Mouse (Mus musculus) CD4-positive helper T cell, adult 2 months (primary cell): ENCODE results near the gene Capns1.
A peak's percentile ranks its signal among the peaks of the same experiment; 100 is the strongest.
"Not testable (repeated sequence)": the region's sequence is repeated elsewhere in the genome, so short reads cannot be mapped to it uniquely, and the experiment has no call there.

ENCODE experiments used
- DNase-seq: peaks from one replicate; pipeline ENCODE4 v3.0.0-alpha.2; 2012; ENCODE audit warnings: low read depth, missing footprints, low spot score

The Capns1 gene

GRCm38 (mm10) chr7:30202895-30203690 lies 4.5 kb upstream of the Capns1 start:
- no peak for DNase-seq

- DNase-seq, result not testable (repeated sequence)
Measured at GRCm38 (mm10) chr7:30200661-30201060, 2.0 kb upstream of the Capns1 start.

DNA sequence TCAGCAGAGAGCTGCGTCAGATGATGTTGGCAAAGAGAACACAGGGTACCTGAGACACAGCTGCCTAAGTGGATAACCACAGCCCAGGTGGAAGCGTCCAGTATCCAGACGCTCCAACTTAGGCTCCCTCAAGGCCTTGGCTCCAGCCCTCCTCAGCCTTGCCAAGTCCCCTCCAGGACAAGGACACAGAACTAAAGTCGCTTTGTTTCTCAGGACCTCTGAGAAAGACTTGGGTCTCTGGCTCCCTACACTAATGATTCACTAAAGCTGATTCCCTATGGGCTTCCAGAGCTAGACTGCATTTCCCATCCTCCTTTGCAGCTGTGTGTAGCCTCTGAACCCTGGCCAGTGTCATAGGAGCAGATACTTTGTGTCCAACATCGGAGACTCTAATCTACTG lies 1.6 kb upstream of the Capns1 start:
- no peak for DNase-seq

- no peak for DNase-seq
Measured at GRCm38 (mm10) chr7:30199498-30200139, 1.0 kb upstream of the Capns1 start.

DNA sequence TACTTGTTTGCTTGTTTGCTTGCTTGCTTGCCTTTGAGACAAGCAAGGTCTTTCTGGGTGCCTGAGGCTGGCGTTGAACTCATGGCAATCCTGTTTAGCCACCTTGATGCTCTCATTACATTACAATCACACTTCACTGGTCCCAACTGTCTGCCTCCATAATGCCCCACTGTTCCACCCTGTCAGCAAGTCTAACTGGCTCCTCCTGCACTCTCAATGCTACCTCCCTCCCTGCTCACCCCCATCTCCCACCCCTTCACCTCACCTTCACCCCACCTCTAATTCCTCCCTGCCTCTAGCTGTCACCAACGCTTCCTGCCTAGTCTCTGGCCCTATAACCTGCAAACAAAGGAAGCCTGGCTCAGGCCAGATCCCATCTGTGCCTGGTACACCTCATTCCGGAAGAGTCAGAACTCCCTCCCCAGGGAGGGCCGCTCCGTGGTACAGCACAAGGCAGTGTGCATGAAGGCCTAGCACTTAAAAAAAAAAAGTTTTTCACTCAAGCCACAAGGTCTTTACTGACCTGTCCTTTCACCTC lies 950 bp downstream of the Capns1 start:
- no peak for DNase-seq

DNA sequence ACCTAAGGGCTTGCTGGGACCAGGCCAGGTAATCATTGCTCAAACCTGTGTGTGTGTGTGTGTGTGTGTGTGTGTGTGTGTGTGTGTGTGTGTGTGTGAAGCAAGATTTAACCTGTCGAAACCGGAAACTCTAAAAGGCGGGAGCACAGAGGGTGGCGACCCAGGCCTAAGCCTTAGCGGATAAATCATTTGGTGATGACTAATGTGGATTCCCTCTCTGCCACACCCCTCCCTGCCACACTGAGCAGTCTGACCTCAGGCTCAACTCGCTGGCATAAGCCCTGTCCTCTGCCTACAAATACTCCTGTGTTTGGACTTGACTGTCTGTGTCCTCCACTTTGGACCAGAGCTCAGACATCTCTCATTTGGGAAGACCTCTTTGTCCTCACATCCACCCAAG lies 2.4 kb downstream of the Capns1 start:
- no peak for DNase-seq

GRCm38 (mm10) chr7:30195461-30195860 lies 3.1 kb downstream of the Capns1 start:
- no peak for DNase-seq

DNA sequence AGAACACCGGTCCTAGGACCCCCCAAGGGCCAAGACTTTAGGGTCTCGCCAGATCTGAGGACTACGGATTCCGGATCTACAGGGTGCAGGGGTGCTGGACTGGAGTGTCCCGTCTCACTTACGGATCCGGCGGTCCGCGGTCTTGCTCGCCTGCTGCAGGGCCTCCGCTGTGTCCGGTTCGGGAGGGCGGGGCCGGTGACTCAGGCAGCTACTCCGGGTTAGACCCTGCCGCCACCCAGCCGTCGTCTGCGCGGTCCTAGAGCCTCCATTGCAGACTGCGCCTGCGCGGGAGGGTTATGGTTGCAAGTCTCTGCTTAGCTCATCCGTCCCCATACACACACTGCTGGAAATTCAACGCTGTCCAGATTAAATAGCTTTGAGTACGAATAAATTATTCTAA lies 3.7 kb downstream of the Capns1 start:
- peak; percentile 93 for DNase-seq

GRCm38 (mm10) chr7:30194101-30194831 lies 4.3 kb downstream of the Capns1 start:
- no peak for DNase-seq

DNA sequence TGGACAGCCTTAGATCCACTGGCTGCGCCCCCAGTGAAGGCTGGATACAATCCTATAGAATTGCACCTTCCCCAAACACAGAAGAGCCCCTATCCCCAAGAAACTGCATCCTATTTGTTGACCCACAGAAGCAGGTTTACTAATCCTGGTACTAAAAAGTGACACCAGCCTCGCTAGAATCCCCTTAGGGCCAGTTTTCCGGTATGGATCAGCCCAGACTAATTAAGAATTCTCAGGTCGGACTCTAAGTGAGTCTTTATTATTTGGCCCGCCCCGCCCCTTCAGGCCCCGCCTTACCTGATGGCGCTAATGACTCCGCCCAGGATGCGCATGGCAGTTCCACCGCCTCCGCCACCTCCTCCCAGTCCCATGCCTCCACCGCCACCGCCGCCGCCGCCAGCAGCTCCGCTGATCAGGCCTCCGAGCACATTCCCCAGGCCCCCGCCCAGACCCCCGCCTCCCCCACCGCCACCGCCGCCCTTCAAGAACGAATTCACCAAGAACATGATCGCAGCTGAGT lies 5.0 kb downstream of the Capns1 start:
- peak; percentile 85 for DNase-seq

- DNase-seq, result no peak
Measured at GRCm38 (mm10) chr7:30193013-30193412, 5.6 kb downstream of the Capns1 start.

GRCm38 (mm10) chr7:30192088-30192487 lies 6.5 kb downstream of the Capns1 start:
- no peak for DNase-seq

DNA sequence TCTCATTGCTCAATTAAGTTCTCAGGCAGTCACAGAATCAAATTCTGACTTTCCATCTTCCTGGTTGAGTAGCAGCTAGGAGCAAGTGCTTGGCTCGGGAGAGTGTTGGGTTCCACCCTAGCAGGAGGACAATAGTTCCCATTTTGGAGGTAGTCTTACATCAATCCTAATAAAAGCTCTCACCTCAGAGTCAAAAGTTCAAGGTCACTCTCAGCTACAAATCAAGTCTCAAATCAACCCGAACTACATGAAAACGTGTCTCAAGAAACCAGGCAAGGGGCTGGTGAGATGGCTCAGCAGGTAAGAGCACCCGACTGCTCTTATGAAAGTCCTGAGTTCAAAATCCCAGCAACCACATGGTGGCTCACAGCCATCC lies 9.5 kb downstream of the Capns1 start:
- DNase-seq, result no peak

GRCm38 (mm10) chr7:30188344-30189115 lies 10.1 kb downstream of the Capns1 start:
- no peak for DNase-seq

DNA sequence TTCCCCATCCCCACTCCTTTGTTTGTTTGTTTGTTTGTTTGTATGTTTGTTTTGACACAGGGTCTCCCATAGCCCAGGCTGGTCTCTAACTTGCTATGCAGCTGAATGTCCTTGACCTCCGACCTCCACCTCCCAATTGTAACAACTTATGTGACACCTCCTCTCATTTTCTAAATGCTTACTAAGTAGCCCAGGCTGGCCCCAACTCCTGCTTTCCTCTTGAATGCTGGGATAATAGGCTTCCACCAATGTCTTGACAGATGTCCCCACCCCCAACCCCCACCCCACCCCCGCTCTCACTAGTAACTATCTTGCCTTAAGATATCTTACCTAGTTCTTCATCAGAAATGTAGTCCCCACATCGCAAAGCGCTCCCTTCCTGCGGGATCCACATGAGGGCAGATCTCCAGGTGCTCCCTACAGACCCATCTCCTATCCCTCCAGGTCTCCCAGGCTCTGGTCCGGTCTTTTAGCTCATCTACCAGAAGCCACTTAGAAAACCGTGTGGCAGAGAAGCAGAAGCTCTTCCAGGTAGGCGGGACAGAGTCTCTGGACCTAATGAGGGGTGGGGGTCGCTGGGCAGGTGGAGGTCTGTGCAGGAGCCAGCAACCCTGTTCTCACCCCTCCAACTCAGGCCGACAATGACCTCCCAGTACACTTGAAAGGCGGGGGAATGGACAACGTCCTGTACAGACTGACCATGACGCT lies 13.8 kb downstream of the Capns1 start:
- no peak for DNase-seq

- peak; percentile 84 for DNase-seq
Measured at GRCm38 (mm10) chr7:30183879-30184289, 14.7 kb downstream of the Capns1 start, which contains the start of gene Cox7a1. Cox7a1 (plus strand) TSS chr7:30184144.

GRCm38 (mm10) chr7:30183189-30183588 lies 15.4 kb downstream of the Capns1 start:
- DNase-seq, result not testable (repeated sequence)

DNA sequence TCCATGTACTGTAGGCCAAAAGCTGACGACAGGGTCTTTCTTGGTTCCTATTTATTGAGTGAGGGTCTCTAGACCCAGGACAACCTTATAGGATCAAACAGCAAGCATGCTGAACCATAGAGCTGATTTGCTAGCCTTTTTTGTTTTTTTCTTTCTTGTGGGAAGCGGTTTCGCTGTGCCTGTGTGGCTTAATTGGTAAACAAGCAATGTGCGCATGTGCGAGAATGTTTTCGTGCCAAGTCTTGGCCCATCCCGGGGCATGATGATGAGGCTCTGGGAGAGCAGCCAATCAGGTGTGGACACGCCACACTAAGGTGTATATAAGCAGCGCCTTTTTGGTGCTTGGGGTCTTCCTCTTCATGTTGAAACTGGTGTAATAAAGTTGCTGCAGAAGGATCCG lies 16.7 kb downstream of the Capns1 start:
- DNase-seq, result not testable (repeated sequence)

GRCm38 (mm10) chr7:30181308-30181707 lies 17.3 kb downstream of the Capns1 start:
- peak; percentile 79 for DNase-seq

DNA sequence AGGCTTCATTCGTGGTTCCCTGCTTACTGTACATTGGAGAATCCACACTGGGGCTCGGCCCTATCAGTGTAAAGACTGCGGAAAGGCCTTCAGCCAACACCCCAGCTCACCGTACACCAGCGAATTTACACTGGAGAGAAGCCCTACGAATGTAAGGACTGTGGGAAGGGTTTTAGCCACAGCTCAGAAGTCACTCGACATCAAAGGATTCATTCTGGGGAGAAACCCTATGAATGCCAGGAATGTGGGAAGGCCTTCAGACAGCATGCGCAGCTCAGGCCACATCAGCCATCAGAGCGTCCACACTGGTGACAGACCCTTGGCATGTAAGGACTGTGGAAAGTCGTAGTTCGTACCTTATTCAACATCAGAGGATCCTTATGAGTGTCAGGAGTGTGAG lies 20.4 kb downstream of the Capns1 start:
- DNase-seq, result no peak
